Mouse (Mus musculus): ENCODE measurements around the gene Gm17019.
"Not testable (repeated sequence)": the region's sequence is repeated elsewhere in the genome, so short reads cannot be mapped to it uniquely, and the experiment has no call there.

GRCm38 (mm10) chr5:15004569-15005562 is 27.9 kb downstream of the Gm17019 start:
- not testable (repeated sequence) for TF ChIP-seq CTCF, POLR2A (IDR thresholded peaks at IDR 0.05; ENCODE audit: extremely low read depth, insufficient read depth, low read length)

All from cortical plate, adult 2 months (tissue).